Mouse (Mus musculus) myocyte (in vitro differentiated cells): Measurements from ENCODE around the gene Rab26. TPM values are rescaled to one million over a fixed set of nuclear protein-coding genes. Genes with fewer than 3 reads are reported as not detected.
A peak's percentile ranks its signal among the peaks of the same experiment; 100 is the strongest.

Source experiments
- H3K27me3 ChIP-seq: one replicate; pipeline ENCODE4 v1.6.1; 2011; ENCODE audit not compliant: control insufficient read depth, insufficient read depth, insufficient read length
- H3K36me3 ChIP-seq: one replicate; pipeline ENCODE4 v1.6.1; 2011; ENCODE audit not compliant: control insufficient read depth, insufficient read depth
- H3K4me2 ChIP-seq: one replicate; pipeline ENCODE4 v1.6.1; 2011; ENCODE audit warnings: low read depth, control low read depth
- H3K4me3 ChIP-seq: one replicate; pipeline ENCODE4 v1.5.1; 2011; ENCODE audit warnings: mild to moderate bottlenecking, control low read depth, moderate library complexity
- H3K79me2 ChIP-seq: one replicate; pipeline ENCODE4 v1.6.1; 2011; ENCODE audit not compliant: control insufficient read depth, insufficient read depth
- H3ac ChIP-seq: one replicate; pipeline ENCODE4 v1.6.1; 2011; ENCODE audit not compliant: control insufficient read depth, insufficient read length
- CEBPB ChIP-seq: IDR thresholded peaks from 2 replicates; pipeline ENCODE4 v1.6.1; 2011; ENCODE audit warnings: mild to moderate bottlenecking, moderate library complexity; ENCODE audit not compliant: poor library complexity, insufficient read depth, severe bottlenecking
- E2F4 ChIP-seq: IDR thresholded peaks from one replicate; pipeline ENCODE4 v1.6.1; 2011; ENCODE audit warnings: mild to moderate bottlenecking, control low read depth, moderate library complexity; ENCODE audit not compliant: insufficient read depth
- MAX ChIP-seq: IDR thresholded peaks from one replicate; pipeline ENCODE4 v1.6.1; 2011; ENCODE audit warnings: low read depth, mild to moderate bottlenecking, control low read depth
- MYOD1 ChIP-seq, 3 experiments: IDR thresholded peaks; one replicate each; pipeline ENCODE4 v1.6.1; 2011; ENCODE audit warnings: control low read depth in 2 of 3, low read depth in 2 of 3, mild to moderate bottlenecking in 2 of 3, moderate library complexity in 1 of 3; ENCODE audit not compliant: insufficient read length in 2 of 3, control insufficient read depth in 1 of 3
- MYOG ChIP-seq, 3 experiments: IDR thresholded peaks; one replicate each; pipeline ENCODE4 v1.6.1; 2011; ENCODE audit warnings: control low read depth in 2 of 3, low read depth in 2 of 3, mild to moderate bottlenecking in 2 of 3; ENCODE audit not compliant: insufficient read length in 2 of 3, control insufficient read depth in 1 of 3, insufficient read depth in 1 of 3
- POLR2A ChIP-seq: IDR thresholded peaks from one replicate; pipeline ENCODE4 v1.6.1; 2011; ENCODE audit warnings: low read depth, mild to moderate bottlenecking, control low read depth, moderate library complexity; ENCODE audit not compliant: insufficient read length
- POLR2AphosphoS2 ChIP-seq: IDR thresholded peaks from one replicate; pipeline ENCODE4 v1.6.1; 2011; ENCODE audit warnings: low read depth, control low read depth; ENCODE audit not compliant: insufficient read length
- REST ChIP-seq: IDR thresholded peaks from one replicate; pipeline ENCODE4 v1.6.1; 2011; ENCODE audit warnings: mild to moderate bottlenecking, control low read depth, moderate library complexity; ENCODE audit not compliant: insufficient read depth, insufficient read length
- SRF ChIP-seq: IDR thresholded peaks from one replicate; pipeline ENCODE4 v1.6.1; 2011; ENCODE audit warnings: low read depth; ENCODE audit not compliant: control insufficient read depth, insufficient read length
- TCF12 ChIP-seq: IDR thresholded peaks from one replicate; pipeline ENCODE4 v1.6.1; 2011; ENCODE audit warnings: mild to moderate bottlenecking, control low read depth; ENCODE audit not compliant: poor library complexity, insufficient read depth, severe bottlenecking
- TCF3 ChIP-seq: IDR thresholded peaks from one replicate; pipeline ENCODE4 v1.6.1; 2011; ENCODE audit warnings: low read depth, control low read depth; ENCODE audit not compliant: insufficient read length
- USF1 ChIP-seq: IDR thresholded peaks from one replicate; pipeline ENCODE4 v1.6.1; 2011; ENCODE audit warnings: low read depth, mild to moderate bottlenecking, control low read depth, moderate library complexity
- polyA plus RNA-seq: library from polyadenylated mRNA; unstranded; fragments of >200 nt; fragmentation: generic; extraction: Trizol; gene quantifications from one replicate; pipeline ENCODE4 v1.2.1, GENCODE M21; 2012; ENCODE audit warnings: missing spikeins

Rab26 gene
- polyA plus RNA-seq, 1 experiment = 0.35 TPM

DNA sequence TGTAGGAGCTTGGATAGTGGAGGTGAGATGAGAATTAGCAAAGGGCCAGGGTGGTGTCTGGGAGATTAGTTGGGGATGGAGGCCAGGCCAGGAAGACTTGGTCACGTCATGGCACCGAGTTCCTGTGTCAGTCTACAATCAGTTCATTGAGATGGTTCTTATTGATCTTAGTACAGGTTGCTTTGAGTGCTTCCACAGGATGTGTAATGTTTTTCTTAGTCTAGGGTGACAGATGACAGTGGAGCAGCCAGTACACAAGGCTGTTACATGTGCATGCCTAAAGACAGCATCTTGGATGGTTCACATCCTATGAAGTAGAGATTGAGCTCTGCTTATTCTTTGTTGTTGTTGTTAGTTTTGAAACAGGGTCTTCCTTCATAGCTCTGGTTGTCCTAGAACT is 27.6 kb upstream of the Rab26 start:
- Histone ChIP-seq H3ac (no peak overlapping the region), H3K79me2 (peaks cover 70% of the 10 kb centered on the region), H3K27me3 (no peaks in the 10 kb centered on the region), H3K4me2 (no peak overlapping the region), H3K4me3 (no peak overlapping the region), H3K36me3 (peaks cover 7% of the 10 kb centered on the region)
- TF ChIP-seq TCF12 (no peak), USF1 (no peak)

DNA sequence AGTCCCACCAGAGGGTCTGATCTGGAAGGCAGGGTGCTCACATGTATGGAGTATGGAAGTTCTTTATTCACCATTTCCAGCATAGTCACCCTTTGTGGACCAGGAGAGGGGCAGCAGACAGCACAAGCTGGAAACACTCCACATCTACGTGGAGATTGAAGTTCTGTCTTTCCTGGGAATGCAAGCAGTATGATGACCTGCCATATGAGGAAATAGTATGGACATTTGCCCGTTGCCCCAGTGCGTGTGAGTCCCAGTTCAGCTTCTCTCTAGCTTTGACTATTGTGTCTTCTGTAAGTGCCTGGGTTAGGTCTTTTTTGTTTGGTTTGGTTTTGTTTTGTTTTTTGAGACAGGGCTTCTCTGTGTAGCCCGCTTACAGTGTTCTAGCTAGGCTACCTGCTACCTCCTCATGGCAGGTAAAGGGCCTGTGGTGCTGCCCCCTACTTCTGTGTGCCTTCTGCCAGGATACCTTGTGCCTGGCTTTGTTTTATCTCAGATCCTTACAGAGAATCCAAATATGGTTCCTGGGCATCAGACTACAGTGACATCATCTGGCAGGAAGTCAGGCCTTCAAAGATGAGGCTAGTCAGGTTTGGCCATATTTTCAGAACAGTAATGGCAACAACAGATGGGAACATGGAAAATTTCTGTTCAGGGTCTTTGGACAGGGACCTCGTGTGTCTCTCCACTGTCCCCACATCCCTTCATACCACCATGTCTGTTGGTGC is 26.5 kb upstream of the Rab26 start:
- H3K4me3 ChIP-seq = no peak overlapping the region
- H3K4me2 ChIP-seq = no peak overlapping the region
- H3ac ChIP-seq = no peak overlapping the region
- H3K79me2 ChIP-seq = peaks cover 77% of the 10 kb centered on the region
- no peaks in the 10 kb centered on the region for H3K27me3 ChIP-seq
- TF ChIP-seq CEBPB = no peak
- no peak for TF ChIP-seq REST
- no peak for TF ChIP-seq MYOD1 (IDR thresholded peaks at IDR 0.05; ENCODE audit: control insufficient read depth in 1 of 3, insufficient read length in 2 of 3, low read depth in 2 of 3)
- no peak for TF ChIP-seq TCF3
- no peak for TF ChIP-seq MYOG (IDR thresholded peaks at IDR 0.05; ENCODE audit: control insufficient read depth in 1 of 3, insufficient read depth in 1 of 3, insufficient read length in 2 of 3, low read depth in 2 of 3)
- TF ChIP-seq POLR2AphosphoS2 = no peak
- no peak for TF ChIP-seq SRF
- TF ChIP-seq POLR2A = no peak
- no peak for TF ChIP-seq MAX
- TF ChIP-seq TCF12 = no peak
- TF ChIP-seq USF1 = no peak
- no peak for TF ChIP-seq E2F4
- H3K36me3 ChIP-seq = no peaks in the 10 kb centered on the region

DNA sequence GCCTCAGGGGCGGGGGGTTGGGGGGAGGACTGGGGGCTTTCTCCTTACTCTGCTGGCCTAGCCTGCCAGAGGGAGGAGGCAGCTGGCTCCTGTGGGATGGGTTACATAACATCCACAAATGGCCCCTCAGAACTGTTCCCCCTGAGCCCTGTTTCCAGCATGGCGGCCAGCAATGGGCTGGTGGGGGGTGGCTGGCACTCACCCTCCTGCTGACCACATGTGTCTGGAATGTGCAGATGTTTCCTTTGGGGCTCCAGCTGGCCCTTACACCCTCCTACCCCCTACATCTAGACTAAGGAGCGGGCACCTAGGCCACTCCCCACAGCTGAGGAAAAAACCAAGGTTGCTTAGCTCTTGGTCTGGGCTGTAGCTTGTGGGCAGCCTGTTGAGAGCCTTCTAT is 25.1 kb upstream of the Rab26 start:
- Histone ChIP-seq H3K4me3 (no peak overlapping the region), H3K27me3 (no peaks in the 10 kb centered on the region), H3K36me3 (no peaks in the 10 kb centered on the region), H3ac (no peak overlapping the region), H3K79me2 (peaks cover 89% of the 10 kb centered on the region), H3K4me2 (peak overlapping the region; percentile 63)
- no peak for TF ChIP-seq MAX
- TF ChIP-seq E2F4 = no peak
- TF ChIP-seq MYOG (IDR thresholded peaks at IDR 0.05; ENCODE audit: control insufficient read depth in 1 of 3, insufficient read depth in 1 of 3, insufficient read length in 2 of 3, low read depth in 2 of 3) = peak in 2 of 3 experiments; percentile 44 to 72
- TF ChIP-seq USF1 = no peak
- TF ChIP-seq REST = no peak
- TF ChIP-seq CEBPB = no peak
- TF ChIP-seq POLR2AphosphoS2 = no peak
- TF ChIP-seq TCF12 = no peak
- no peak for TF ChIP-seq POLR2A
- TF ChIP-seq SRF = no peak
- TF ChIP-seq TCF3 = no peak
- peak in 2 of 3 experiments; percentile 51 to 65 for TF ChIP-seq MYOD1 (IDR thresholded peaks at IDR 0.05; ENCODE audit: control insufficient read depth in 1 of 3, insufficient read length in 2 of 3, low read depth in 2 of 3)

DNA sequence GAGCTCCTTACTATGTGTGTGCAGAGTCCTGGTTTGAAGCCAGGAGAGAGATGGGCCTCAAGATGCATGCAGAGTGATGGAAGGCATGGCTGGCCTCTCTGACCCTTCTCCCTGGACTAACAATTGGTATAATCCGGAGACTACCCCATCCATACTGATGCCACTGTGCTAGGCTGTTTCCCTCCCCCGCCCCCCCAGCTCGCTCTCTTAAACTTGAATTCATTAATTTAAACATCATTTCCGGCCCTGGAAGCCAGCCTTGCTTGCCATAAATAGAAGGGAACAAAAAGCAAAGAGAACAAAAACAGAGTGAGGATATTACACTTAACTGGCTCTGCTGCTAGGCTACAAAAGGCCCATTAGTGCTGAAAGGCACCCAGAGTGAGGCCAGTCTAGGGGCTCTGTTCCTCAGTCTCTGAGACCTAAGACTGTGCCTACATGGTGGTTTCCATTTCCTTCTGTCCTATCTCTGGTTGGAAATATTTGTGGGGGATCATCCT is 24.6 kb upstream of the Rab26 start:
- Histone ChIP-seq H3K4me3 (no peak overlapping the region), H3K4me2 (peak overlapping the region; percentile 63), H3K27me3 (no peaks in the 10 kb centered on the region), H3K79me2 (peaks cover 94% of the 10 kb centered on the region), H3ac (no peak overlapping the region), H3K36me3 (no peaks in the 10 kb centered on the region)
- TF ChIP-seq MAX (no peak), TCF3 (no peak), MYOG (IDR thresholded peaks at IDR 0.05; ENCODE audit: control insufficient read depth in 1 of 3, insufficient read depth in 1 of 3, insufficient read length in 2 of 3, low read depth in 2 of 3) (no peak)

DNA sequence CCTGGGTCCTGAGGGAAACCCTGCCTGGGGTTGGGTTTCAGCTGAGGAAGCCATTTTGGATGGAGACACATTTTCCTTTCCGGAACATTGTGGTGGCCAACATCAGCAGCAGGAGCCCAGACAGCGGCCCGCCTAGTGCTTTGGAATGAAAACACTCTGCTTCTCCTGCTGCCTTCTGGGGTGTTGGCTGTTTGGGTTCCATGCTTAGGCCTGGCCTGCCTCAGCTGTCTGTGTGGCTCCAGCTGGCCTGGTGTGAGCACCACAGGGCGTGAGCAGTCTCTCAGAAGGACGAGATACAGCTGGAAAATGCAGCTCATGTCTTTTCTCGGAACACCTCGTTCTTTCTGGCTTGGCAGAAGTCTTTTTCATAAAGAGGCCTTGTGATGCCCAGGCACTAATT is 23.1 kb upstream of the Rab26 start:
- no peaks in the 10 kb centered on the region for H3K27me3 ChIP-seq
- H3K36me3 ChIP-seq = no peaks in the 10 kb centered on the region
- no peak overlapping the region for H3ac ChIP-seq
- no peak for TF ChIP-seq POLR2A
- TF ChIP-seq REST = no peak
- TF ChIP-seq TCF3 = peak; percentile 35
- TF ChIP-seq CEBPB = no peak
- TF ChIP-seq MYOD1 (IDR thresholded peaks at IDR 0.05; ENCODE audit: control insufficient read depth in 1 of 3, insufficient read length in 2 of 3, low read depth in 2 of 3) = peak in 2 of 3 experiments; percentile 75 to 81
- TF ChIP-seq MYOG (IDR thresholded peaks at IDR 0.05; ENCODE audit: control insufficient read depth in 1 of 3, insufficient read depth in 1 of 3, insufficient read length in 2 of 3, low read depth in 2 of 3) = peak; percentile 73 to 95 (median 83)
- TF ChIP-seq MAX = no peak
- no peak for TF ChIP-seq USF1
- peak; percentile 58 for TF ChIP-seq TCF12
- TF ChIP-seq E2F4 = no peak
- no peak for TF ChIP-seq SRF
- H3K79me2 ChIP-seq = peaks cover 97% of the 10 kb centered on the region
- peak overlapping the region; percentile 16 for H3K4me2 ChIP-seq
- H3K4me3 ChIP-seq = no peak overlapping the region
